Mouse (Mus musculus): Measurements from ENCODE around the gene Itpripl2. TPM values are rescaled to one million over a fixed set of nuclear protein-coding genes. Genes with fewer than 3 reads are reported as not detected.

Itpripl2 gene
- total RNA-seq, 2 experiments from 2014 or later = 7.2 to 15.2 TPM

- ATAC-seq (replicated peaks; ENCODE audit: poor library complexity) = no peak
These were observed 47.8 kb downstream of the Itpripl2 start for GRCm38 (mm10) chr7:118443895-118444485.

- ATAC-seq (replicated peaks; ENCODE audit: poor library complexity) = no peak
These were observed 48.4 kb downstream of the Itpripl2 start for GRCm38 (mm10) chr7:118443371-118443770.

GRCm38 (mm10) chr7:118441535-118441934, 50.2 kb downstream of the Itpripl2 start:
- ATAC-seq (replicated peaks; ENCODE audit: poor library complexity) = no peak

GRCm38 (mm10) chr7:118437101-118437802, 54.5 kb downstream of the Itpripl2 start:
- ATAC-seq (replicated peaks; ENCODE audit: poor library complexity) = peak; percentile 77

Other genes with a start within 250 kb of the Itpripl2 start
- gene Smg1, start 248.3 kb downstream of the Itpripl2 start, total RNA-seq (2015) = 46.1 and 59.4 TPM in 2 replicates
- gene Smg1, start 248.3 kb downstream of the Itpripl2 start, total RNA-seq (2017) = 36.5 and 48.0 TPM in 2 replicates
- gene Syt17, start 43.8 kb downstream of the Itpripl2 start, total RNA-seq (2015) = not detected in 2 replicates
- gene Syt17, start 43.8 kb downstream of the Itpripl2 start, total RNA-seq (2017) = not detected in 2 replicates
- 32.5 and 36.9 TPM in 2 replicates for gene Coq7, start 41.4 kb upstream of the Itpripl2 start, total RNA-seq (2015)
- 32.6 and 39.1 TPM in 2 replicates for gene Coq7, start 41.4 kb upstream of the Itpripl2 start, total RNA-seq (2017)
- gene Tmc7, start 92.8 kb upstream of the Itpripl2 start, total RNA-seq (2015) = 0.29 and 0.84 TPM in 2 replicates
- 0.20 and 0.33 TPM in 2 replicates for gene Tmc7, start 92.8 kb upstream of the Itpripl2 start, total RNA-seq (2017)
- not detected in 2 replicates for gene Tmc5, start 105.3 kb upstream of the Itpripl2 start, total RNA-seq (2015)
- not detected in 2 replicates for gene Tmc5, start 105.3 kb upstream of the Itpripl2 start, total RNA-seq (2017)
- 44.1 and 48.5 TPM in 2 replicates for gene Gde1, start 213.8 kb upstream of the Itpripl2 start, total RNA-seq (2015)
- 29.9 and 40.7 TPM in 2 replicates for gene Gde1, start 213.8 kb upstream of the Itpripl2 start, total RNA-seq (2017)
- 24.0 and 25.0 TPM in 2 replicates for gene Ccp110, start 220.6 kb upstream of the Itpripl2 start, total RNA-seq (2015)
- 16.2 and 20.2 TPM in 2 replicates for gene Ccp110, start 220.6 kb upstream of the Itpripl2 start, total RNA-seq (2017)
- 41.7 and 45.1 TPM in 2 replicates for gene Vps35l, start 248.3 kb upstream of the Itpripl2 start, total RNA-seq (2015)
- gene Vps35l, start 248.3 kb upstream of the Itpripl2 start, total RNA-seq (2017) = 37.4 and 37.9 TPM in 2 replicates

All from megakaryocyte progenitor cell, adult 5-6 weeks (primary cell).